8 mouse cellular contexts compared by ENCODE assay signal in the genomic region with DNA sequence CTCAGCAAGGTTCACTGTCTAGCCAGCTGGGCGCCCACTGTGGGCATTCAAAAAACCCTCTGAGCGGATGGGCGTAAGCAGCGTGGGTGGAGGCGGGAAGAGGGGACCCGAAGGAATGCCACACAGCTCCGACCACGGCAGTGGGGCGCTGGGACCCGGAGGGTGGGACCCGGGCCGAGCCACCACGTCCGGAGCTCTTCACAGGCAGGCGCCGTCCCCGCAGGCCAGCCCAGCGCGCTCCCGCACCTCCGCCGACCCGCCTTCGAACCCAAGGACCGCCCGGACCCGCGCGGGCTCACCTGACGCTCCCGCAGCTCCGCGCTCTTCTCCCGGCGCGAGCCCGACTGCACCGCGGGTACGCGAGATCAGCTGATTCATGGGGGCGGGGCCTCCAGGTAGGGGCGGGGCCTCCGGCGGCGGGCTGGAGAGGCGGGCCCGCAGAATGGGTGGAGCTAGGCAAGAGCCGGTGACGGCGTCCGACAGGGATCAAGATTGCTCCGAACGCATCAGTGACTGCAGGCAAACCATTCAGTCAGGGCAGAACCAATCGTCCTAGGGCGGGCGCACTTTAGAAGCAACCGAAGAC. TPM values are rescaled to one million over a fixed set of nuclear protein-coding genes. Genes with fewer than 3 reads are reported as not detected.
A peak's percentile ranks its signal among the peaks of the same experiment; 100 is the strongest.
DNase-seq lines count a peak whose midpoint lies in the region; ATAC-seq and TF ChIP-seq lines count a peak whose summit lies in the region.

A gene (minus strand): TSS at position 376 of the 586 bp plus-strand sequence.

- ATAC-seq in Patski, result peak; percentile 86
- peak; percentile 99 for ATAC-seq in hindbrain, embryonic 13.5 days (ENCODE audit: low FRiP score)

- TF ChIP-seq CTCF in Patski (IDR thresholded peaks at IDR 0.05), result no peak

- H3K27ac ChIP-seq in hindbrain, embryonic 13.5 days, result peak within 1 kb of the TSS; percentile 86

- H3K36me3 ChIP-seq in hindbrain, embryonic 13.5 days, result no peaks in the 10 kb centered on the region

- peak within 1 kb of the TSS; percentile 69 for H3K4me2 ChIP-seq in hindbrain, embryonic 13.5 days

- WGBS in hindbrain, embryonic 13.5 days, result under 1% methylated on average over 55 of the region's 58 CpGs

- H3K9me3 ChIP-seq in hindbrain, embryonic 13.5 days, result 0 out of 2 replicates have a peak, but pooled peaks cover 5% of the 10 kb centered on the region

- no peaks in the 10 kb centered on the region for H3K27me3 ChIP-seq in Patski
- no peaks in the 10 kb centered on the region for H3K27me3 ChIP-seq in hindbrain, embryonic 13.5 days

- CTCF ChIA-PET in Patski (lab: Charles Lee), result interaction anchor here (0.8 to 3.2 kb wide), 10 partner anchors 8 to 356 kb away, joined by 3 to 12 read pairs (median 4); a partner anchor contains a TSS

- peaks cover 13% of the 10 kb centered on the region for H3K4me1 ChIP-seq in hindbrain, embryonic 13.5 days (replicated peaks)

- peak; percentile 76 for DNase-seq in Patski (ENCODE audit: low read depth, low spot score)
- DNase-seq in cerebellum, postnatal 14 days, result peak; percentile 100
- peak; percentile 95 to 96 for DNase-seq in frontal cortex, postnatal 14 days (ENCODE audit: low spot score in 2 of 2)
- peak; percentile 95 to 98 for DNase-seq in layer of hippocampus, postnatal 25 days (ENCODE audit: extremely low spot score in 1 of 2, low spot score in 1 of 2)
- DNase-seq in lung, postnatal 25 days (ENCODE audit: low spot score), result peak; percentile 98
- peak; percentile 99 for DNase-seq in retina, embryonic 14.5 days (ENCODE audit: low spot score)
- peak; percentile 100 for DNase-seq in thymus, postnatal 4 days

- in situ Hi-C loops in Patski (cut with MboI; ENCODE audit: low pct_unique_long_range_greater_than_20kb), result loop anchor here (5.0 to 10.0 kb wide), 4 partner anchors 90 to 452 kb away; no protein-coding TSS in a partner anchor

- H3K9ac ChIP-seq in hindbrain, embryonic 13.5 days, result peak within 1 kb of the TSS; percentile 83

- peak within 1 kb of the TSS; percentile 76 for H3K4me3 ChIP-seq in hindbrain, embryonic 13.5 days

- POLR2A ChIA-PET in Patski (lab: Charles Lee), result interaction anchor here (0.7 to 1.1 kb wide), 2 partner anchors 75 to 371 kb away, joined by 3 read pairs; no protein-coding TSS in a partner anchor

RNA-seq across cellular contexts. Expression of the gene that starts here (rescaled TPM):
- 19.0 TPM for polyA plus RNA-seq in Patski (2021)
- 17.3 and 17.5 TPM in 2 replicates for polyA plus RNA-seq in hindbrain, embryonic 13.5 days (2015; fragmentation: Nextera tagmentation; extraction: Ambion mirVana)
- 10 to 100 TPM; 50.7 to 57.3 TPM for total RNA-seq in layer of hippocampus, postnatal 25 days (2021)

Comparison
In these comparisons a context has a peak if more than half of its experiments do, and no peak if none do; other contexts are left out.
1. Peak in every context shown above with its lines: DNase-seq, ATAC-seq, H3K4me3 ChIP-seq and H3K27ac ChIP-seq.